Mouse (Mus musculus): Measurements from ENCODE around the gene Gm45785.

DNA sequence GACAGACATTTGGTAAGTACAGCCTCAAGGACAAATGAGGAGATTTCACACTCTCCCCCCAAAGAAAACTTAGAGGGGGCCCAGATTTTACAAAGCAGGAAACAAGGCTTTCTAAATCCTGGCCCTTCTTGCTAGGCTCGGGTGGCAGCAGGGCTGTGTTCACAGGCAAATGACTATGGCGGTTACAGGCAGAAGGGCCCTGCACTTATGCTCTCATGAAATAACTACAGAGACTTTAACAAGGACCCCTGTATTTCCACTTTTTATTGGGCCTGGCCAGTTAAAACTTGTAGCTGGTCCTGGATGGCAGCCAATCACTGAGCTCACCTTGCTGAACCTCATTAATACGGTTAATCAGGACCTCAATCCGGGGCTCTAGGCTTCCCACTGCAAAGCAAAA, 75.6 kb downstream of the Gm45785 start:
- TF ChIP-seq CTCF (IDR thresholded peaks at IDR 0.05; ENCODE audit: low read depth, low read length) (no peak), POLR2A (IDR thresholded peaks at IDR 0.05; ENCODE audit: borderline replicate concordance, low read depth, low read length) (no peak)
